Mouse (Mus musculus) activated CD4-positive, CD25-positive, alpha-beta regulatory T cell, adult 9 weeks (primary cell): Measurements from ENCODE around the gene Ednra. TPM values are rescaled to one million over a fixed set of nuclear protein-coding genes. Genes with fewer than 3 reads are reported as not detected.

ENCODE experiments used
- polyA plus RNA-seq: library from polyadenylated mRNA; unstranded; fragments of 100-300 nt; shearing (Covaris generic); gene quantifications from one replicate; pipeline ENCODE4 v1.2.1, GENCODE M21; 2017

Ednra gene
- polyA plus RNA-seq = not detected

DNA sequence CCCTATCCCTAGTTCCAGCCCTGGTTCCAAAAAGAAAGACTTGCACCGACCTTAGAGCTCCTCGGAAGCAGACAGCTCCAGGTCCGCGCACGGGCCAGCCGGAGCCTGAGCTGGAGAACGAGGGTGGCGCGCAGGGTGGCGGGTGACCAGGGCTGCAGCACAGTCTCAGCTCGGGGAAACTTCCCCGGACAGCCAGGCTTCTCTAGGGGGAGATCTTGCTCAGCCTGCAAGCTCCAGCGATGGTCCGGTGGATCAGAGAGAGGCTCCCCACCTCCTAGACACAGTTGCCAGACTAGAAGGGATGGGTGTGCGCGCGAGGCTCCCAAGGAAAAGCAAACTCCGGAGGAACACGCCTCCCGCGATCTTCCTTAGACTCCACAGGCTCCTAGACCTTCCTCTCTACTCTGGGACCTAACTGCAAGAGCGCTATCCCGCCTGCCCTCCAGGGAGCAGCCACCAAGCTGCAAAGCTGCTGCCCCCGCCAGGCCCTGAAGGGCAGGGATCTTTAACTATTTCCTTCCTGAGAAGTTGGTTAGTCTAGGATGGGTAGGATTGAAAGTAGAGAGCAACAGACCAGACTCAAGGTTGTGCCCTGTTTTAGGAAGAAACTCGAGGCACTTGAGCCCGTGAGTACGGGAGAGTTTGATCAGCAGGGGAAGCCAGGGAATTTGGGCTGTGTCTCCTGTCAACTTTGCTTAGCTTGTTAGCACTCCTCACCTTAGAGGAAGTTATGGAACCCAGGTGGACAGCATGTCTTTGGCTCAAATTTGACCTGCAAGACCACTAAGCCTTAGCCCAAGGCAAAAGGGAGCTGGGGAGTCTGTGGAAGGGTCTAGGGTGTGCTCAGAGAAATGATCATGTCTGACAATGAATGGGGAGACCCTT, at the start of gene Ednra:
Ednra (minus strand) TSS at position 419 of the 885 bp plus-strand sequence.

Other genes starting within 250 kb of the Ednra start
- 2.6 TPM for gene Arhgap10, start 206.5 kb downstream of the Ednra start, polyA plus RNA-seq
- 37.3 TPM for gene Prmt9, start 175.1 kb downstream of the Ednra start, polyA plus RNA-seq
- 30.5 TPM for gene Tmem184c, start 113.8 kb downstream of the Ednra start, polyA plus RNA-seq